Mouse (Mus musculus) liver, embryonic 16.5 days (tissue): ENCODE results near the gene Nfib. TPM values are rescaled to one million over a fixed set of nuclear protein-coding genes. Genes with fewer than 3 reads are reported as not detected.

ENCODE experiments used
- ATAC-seq: fragments of 200-750 bp; cut with Nextera tagmentation; 2 replicates; pipeline ENCODE4 v1.8.0; 2017; ENCODE audit warnings: low read depth, mild to moderate bottlenecking, moderate number of reproducible peaks, moderate library complexity
- H3K27ac ChIP-seq: fragments of 300-500 bp; sonication (generic); 2 replicates; pipeline ENCODE4 v1.5.1; 2014; ENCODE audit warnings: mild to moderate bottlenecking, low read length
- H3K27me3 ChIP-seq: fragments of 300-500 bp; sonication (generic); 2 replicates; pipeline ENCODE4 v1.6.1; 2014; ENCODE audit warnings: low read depth, low read length, mixed read lengths; ENCODE audit not compliant: control insufficient read depth, insufficient read depth
- H3K36me3 ChIP-seq: fragments of 300-500 bp; sonication (generic); 2 replicates; pipeline ENCODE4 v1.6.1; 2014; ENCODE audit warnings: mild to moderate bottlenecking; ENCODE audit not compliant: control insufficient read depth, insufficient read depth
- H3K4me1 ChIP-seq: fragments of 300-500 bp; sonication (generic); 2 replicates; pipeline ENCODE4 v1.6.1; 2014; ENCODE audit warnings: low read depth, low read length, mixed read lengths; ENCODE audit not compliant: control insufficient read depth
- H3K4me2 ChIP-seq: fragments of 300-500 bp; sonication (generic); 2 replicates; pipeline ENCODE4 v1.6.1; 2014; ENCODE audit warnings: low read depth, low read length, mixed read lengths
- H3K4me3 ChIP-seq: fragments of 300-500 bp; sonication (generic); 2 replicates; pipeline ENCODE4 v1.5.1; 2014; ENCODE audit warnings: low read depth, mild to moderate bottlenecking, low read length
- H3K9ac ChIP-seq: fragments of 300-500 bp; sonication (generic); 2 replicates; pipeline ENCODE4 v1.6.1; 2014; ENCODE audit warnings: low read depth, low read length
- H3K9me3 ChIP-seq: fragments of 300-500 bp; sonication (generic); replicated peaks from 2 replicates; pipeline ENCODE4 v1.6.1; 2016; ENCODE audit warnings: low read length; ENCODE audit not compliant: control insufficient read depth
- WGBS: fragments of 180-500 bp; shearing (Covaris S2); extraction: QIAGEN DNeasy Blood & Tissue Kit; methylation state at CpG from one replicate; pipeline ENCODE4 v1.1.7; 2014; ENCODE audit not compliant: insufficient replicate concordance; 5-methylcytosine and 5-hydroxymethylcytosine counted together
- polyA plus RNA-seq: library from polyadenylated mRNA; unstranded; fragments of >200 nt; fragmentation: Nextera tagmentation; extraction: Ambion mirVana; gene quantifications from 2 replicates; pipeline ENCODE4 v1.2.1, GENCODE M21; 2015

The Nfib gene
- polyA plus RNA-seq, 1 experiment from 2014 or later, result 5.4 TPM

- ATAC-seq, result no peak
- no peak overlapping the region for H3K4me3 ChIP-seq
- no peak overlapping the region for H3K4me2 ChIP-seq
- H3K36me3 ChIP-seq, result no peaks in the 10 kb centered on the region
- no peaks in the 10 kb centered on the region for H3K4me1 ChIP-seq
- WGBS, result 43% methylated on average over 5 of the region's 5 CpGs
- no peak overlapping the region for H3K9ac ChIP-seq
- H3K27ac ChIP-seq, result no peak overlapping the region
- no peaks in the 10 kb centered on the region for H3K9me3 ChIP-seq
- H3K27me3 ChIP-seq, result no peaks in the 10 kb centered on the region
Observed at GRCm38 (mm10) chr4:82695760-82696501, 9.6 kb downstream of the Nfib start.

GRCm38 (mm10) chr4:82692009-82692326, 13.6 kb downstream of the Nfib start:
- H3K9ac ChIP-seq, result no peak overlapping the region
- no peak for ATAC-seq
- 31% methylated on average over 3 of the region's 3 CpGs for WGBS
- no peak overlapping the region for H3K4me3 ChIP-seq
- no peaks in the 10 kb centered on the region for H3K4me1 ChIP-seq
- H3K36me3 ChIP-seq, result no peaks in the 10 kb centered on the region
- H3K27me3 ChIP-seq, result no peaks in the 10 kb centered on the region
- no peaks in the 10 kb centered on the region for H3K9me3 ChIP-seq
- no peak overlapping the region for H3K4me2 ChIP-seq
- H3K27ac ChIP-seq, result no peak overlapping the region

DNA sequence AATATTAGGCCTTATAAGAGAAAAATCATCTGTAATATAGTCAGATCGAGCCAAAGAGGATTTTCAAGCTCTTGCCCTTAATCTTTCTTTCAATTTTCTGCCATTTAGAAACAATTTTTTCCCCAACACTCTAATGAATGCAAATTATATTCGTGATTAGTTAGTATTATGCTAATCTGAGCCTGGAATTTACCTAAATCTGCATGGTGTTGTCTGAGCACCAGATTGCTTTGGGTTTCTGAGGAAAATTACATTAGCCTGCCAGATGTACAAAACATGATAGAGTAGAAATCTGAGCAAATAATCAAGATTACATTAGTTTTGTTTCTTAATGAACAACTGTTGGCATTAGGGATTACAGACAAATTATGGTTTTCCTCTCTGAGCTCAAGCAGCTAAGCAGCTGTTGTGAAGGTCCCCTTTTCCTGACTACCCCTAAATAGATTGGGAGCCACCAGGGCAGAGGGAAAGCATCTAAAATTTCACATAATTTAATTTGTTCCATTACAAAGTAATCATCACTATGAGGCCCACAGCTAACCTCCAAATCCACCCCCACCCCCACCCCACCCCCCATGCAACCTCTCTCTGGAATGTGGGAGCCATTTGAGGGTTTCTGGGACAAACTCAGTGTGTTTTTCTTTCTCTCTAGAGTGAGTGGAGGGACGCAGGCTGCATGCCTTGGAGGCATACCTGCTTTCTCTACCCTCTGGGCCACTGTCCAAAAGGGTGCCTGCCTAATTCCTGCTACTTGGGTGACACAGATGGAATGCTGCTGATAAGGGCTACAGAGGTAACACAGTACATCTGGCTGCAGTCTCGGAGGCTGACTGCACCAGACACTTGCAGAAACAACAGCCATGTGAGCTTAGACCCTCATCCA, 14.2 kb downstream of the Nfib start:
- Histone ChIP-seq H3K4me2 (no peak overlapping the region), H3K9ac (no peak overlapping the region), H3K9me3 (no peaks in the 10 kb centered on the region), H3K4me3 (no peak overlapping the region), H3K27ac (no peak overlapping the region), H3K36me3 (no peaks in the 10 kb centered on the region), H3K27me3 (no peaks in the 10 kb centered on the region), H3K4me1 (no peaks in the 10 kb centered on the region)
- no peak for ATAC-seq
- WGBS, result 34% methylated on average over 4 of the region's 4 CpGs

DNA sequence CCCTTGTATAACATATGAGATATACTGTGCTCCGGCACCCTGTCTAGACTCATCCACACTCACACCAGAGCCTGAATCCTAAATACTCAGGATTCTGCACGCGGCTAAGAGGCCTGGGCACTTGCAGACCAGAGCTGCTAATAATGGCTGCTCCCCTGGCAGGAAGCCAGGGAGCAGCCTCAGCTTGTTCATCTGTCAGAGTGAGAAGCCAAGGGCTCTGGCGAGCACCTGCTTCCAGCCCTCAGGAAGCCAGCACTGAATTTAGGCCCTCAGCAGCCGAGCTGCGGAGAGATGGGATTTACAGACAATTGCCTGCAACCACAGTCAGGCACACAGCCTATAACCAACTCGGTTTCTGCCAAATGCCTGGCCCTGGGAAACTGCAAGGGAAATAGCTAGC, 15.3 kb downstream of the Nfib start:
- 61% methylated on average over 7 of the region's 7 CpGs for WGBS

GRCm38 (mm10) chr4:82686037-82686436, 19.5 kb downstream of the Nfib start:
- Histone ChIP-seq H3K27me3 (no peaks in the 10 kb centered on the region), H3K9ac (no peak overlapping the region), H3K4me1 (no peaks in the 10 kb centered on the region), H3K27ac (no peak overlapping the region), H3K36me3 (no peaks in the 10 kb centered on the region), H3K4me2 (no peak overlapping the region), H3K4me3 (no peak overlapping the region), H3K9me3 (no peaks in the 10 kb centered on the region)
- WGBS, result 32% methylated on average over 6 of the region's 6 CpGs
- ATAC-seq, result no peak

More for the DNA sequence above, 15.3 kb downstream of the Nfib start:
- no peak overlapping the region for H3K4me3 ChIP-seq
- no peaks in the 10 kb centered on the region for H3K9me3 ChIP-seq
- H3K27ac ChIP-seq, result no peak overlapping the region
- no peaks in the 10 kb centered on the region for H3K4me1 ChIP-seq
- H3K9ac ChIP-seq, result no peak overlapping the region
- H3K36me3 ChIP-seq, result no peaks in the 10 kb centered on the region
- ATAC-seq, result no peak
- no peaks in the 10 kb centered on the region for H3K27me3 ChIP-seq
- no peak overlapping the region for H3K4me2 ChIP-seq

GRCm38 (mm10) chr4:82684088-82684715, 21.3 kb downstream of the Nfib start:
- Histone ChIP-seq H3K36me3 (no peaks in the 10 kb centered on the region), H3K4me3 (no peak overlapping the region), H3K4me2 (no peak overlapping the region), H3K27ac (no peak overlapping the region), H3K4me1 (no peaks in the 10 kb centered on the region), H3K9me3 (no peaks in the 10 kb centered on the region), H3K27me3 (no peaks in the 10 kb centered on the region), H3K9ac (no peak overlapping the region)
- WGBS, result 50% methylated on average over 12 of the region's 12 CpGs
- no peak for ATAC-seq

DNA sequence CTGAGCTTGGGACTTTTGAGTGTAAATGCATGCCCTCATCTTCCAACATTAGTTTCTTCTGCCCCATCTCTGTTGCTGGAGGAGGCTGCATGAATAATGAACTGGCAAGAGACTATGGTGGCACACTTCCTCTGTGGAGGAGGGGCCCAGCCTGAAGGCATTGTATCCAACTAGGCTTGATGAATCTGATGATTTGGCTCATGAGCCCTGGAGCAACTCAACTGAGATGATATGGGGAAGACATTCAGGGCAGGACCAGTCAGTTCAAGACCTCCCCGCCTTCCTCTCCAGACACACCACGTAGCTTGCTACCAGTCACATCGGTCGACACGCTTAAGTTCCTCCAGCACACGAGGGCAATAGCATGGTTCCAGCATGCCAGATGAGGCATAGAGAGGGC, 22.0 kb downstream of the Nfib start:
- Histone ChIP-seq H3K9ac (no peak overlapping the region), H3K27me3 (no peaks in the 10 kb centered on the region), H3K36me3 (no peaks in the 10 kb centered on the region), H3K4me3 (no peak overlapping the region), H3K4me1 (no peaks in the 10 kb centered on the region), H3K9me3 (no peaks in the 10 kb centered on the region), H3K4me2 (no peak overlapping the region), H3K27ac (no peak overlapping the region)
- WGBS, result 66% methylated on average over 6 of the region's 6 CpGs
- no peak for ATAC-seq

- no peak overlapping the region for H3K27ac ChIP-seq
- H3K9me3 ChIP-seq, result no peaks in the 10 kb centered on the region
- ATAC-seq, result no peak
- WGBS, result 71% methylated on average over 2 of the region's 2 CpGs
- no peak overlapping the region for H3K4me2 ChIP-seq
- H3K4me3 ChIP-seq, result no peak overlapping the region
- no peak overlapping the region for H3K9ac ChIP-seq
- no peaks in the 10 kb centered on the region for H3K27me3 ChIP-seq
- no peaks in the 10 kb centered on the region for H3K4me1 ChIP-seq
- no peaks in the 10 kb centered on the region for H3K36me3 ChIP-seq
Observed at GRCm38 (mm10) chr4:82676104-82676503, 29.4 kb downstream of the Nfib start.
